Mouse (Mus musculus): ENCODE data around the gene Ift172. TPM values are rescaled to one million over a fixed set of nuclear protein-coding genes. Genes with fewer than 3 reads are reported as not detected.

Gene Ift172
- total RNA-seq, 2 experiments from 2014 or later: 26.2 to 26.9 TPM

- no peak for DNase-seq (ENCODE audit: low spot score)
These were observed 24.8 kb downstream of the Ift172 start for GRCm38 (mm10) chr5:31266101-31266500.

DNA sequence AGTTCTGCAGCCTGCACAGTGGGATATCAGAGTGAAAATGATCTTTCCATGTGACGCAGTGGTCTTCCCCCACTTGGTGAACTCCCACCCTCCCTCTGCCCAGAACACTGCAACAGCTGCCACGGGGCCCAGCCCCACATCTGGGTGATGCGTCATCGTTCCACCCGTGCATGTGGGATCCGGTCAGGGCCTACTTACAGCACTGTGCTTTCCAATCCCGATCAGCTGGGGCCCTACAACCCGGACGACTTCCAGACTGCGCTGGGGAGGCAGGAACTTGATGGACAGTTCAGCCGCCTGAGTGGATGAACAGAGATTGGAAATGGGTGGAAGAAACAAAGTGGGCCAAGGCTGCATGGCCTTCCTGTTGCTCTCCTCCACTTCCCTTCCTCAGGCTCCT is 33.3 kb downstream of the Ift172 start:
- DNase-seq (ENCODE audit: low spot score): no peak

- no peak for DNase-seq (ENCODE audit: low spot score)
These were observed 34.9 kb downstream of the Ift172 start for GRCm38 (mm10) chr5:31255971-31256370.

DNA sequence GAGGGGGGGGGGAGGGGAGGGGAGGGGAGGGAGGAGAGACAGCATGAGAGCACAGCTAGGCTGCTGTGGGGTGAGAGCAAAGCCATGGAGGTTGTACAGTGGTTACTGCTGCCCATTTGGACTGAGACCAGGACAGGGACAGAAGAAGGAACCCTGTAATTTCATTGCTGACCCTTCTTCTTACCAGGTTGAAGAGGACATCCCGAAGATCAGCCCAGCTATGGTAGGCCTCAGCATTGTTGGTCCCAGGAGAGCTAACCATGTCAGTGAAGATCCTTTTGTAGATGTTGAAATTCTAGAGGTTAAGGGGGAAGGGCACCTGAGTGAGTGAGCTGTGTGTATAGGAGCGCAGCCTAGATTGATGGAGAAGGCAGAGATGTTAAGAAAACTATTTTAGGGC is 35.5 kb downstream of the Ift172 start:
- DNase-seq (ENCODE audit: low spot score): no peak

- no peak for DNase-seq (ENCODE audit: low spot score)
These were observed 36.0 kb downstream of the Ift172 start for GRCm38 (mm10) chr5:31254901-31255300.

- peak; percentile 27 for DNase-seq (ENCODE audit: low spot score)
These were observed 36.5 kb downstream of the Ift172 start for GRCm38 (mm10) chr5:31254452-31254851.

DNA sequence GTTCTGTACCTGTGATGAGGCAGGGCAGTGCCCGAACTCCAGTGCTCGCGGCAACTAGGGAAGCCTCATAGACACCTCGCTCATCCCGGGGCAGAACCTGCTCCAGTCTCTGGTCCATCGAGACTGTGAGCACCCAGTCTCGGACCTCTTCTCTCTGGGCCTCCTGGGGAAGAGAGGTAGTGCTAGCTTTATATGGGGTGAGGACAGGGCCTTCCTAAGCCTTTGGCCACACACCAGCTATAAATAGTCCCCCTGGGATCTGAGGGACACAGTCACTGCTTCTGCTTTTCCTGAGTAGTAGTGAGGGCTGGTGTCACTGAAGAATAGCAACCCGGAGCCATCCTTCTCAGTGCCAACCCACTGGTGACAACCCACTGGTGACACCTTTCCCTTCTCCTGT is 37.1 kb downstream of the Ift172 start:
- DNase-seq (ENCODE audit: low spot score): no peak

DNA sequence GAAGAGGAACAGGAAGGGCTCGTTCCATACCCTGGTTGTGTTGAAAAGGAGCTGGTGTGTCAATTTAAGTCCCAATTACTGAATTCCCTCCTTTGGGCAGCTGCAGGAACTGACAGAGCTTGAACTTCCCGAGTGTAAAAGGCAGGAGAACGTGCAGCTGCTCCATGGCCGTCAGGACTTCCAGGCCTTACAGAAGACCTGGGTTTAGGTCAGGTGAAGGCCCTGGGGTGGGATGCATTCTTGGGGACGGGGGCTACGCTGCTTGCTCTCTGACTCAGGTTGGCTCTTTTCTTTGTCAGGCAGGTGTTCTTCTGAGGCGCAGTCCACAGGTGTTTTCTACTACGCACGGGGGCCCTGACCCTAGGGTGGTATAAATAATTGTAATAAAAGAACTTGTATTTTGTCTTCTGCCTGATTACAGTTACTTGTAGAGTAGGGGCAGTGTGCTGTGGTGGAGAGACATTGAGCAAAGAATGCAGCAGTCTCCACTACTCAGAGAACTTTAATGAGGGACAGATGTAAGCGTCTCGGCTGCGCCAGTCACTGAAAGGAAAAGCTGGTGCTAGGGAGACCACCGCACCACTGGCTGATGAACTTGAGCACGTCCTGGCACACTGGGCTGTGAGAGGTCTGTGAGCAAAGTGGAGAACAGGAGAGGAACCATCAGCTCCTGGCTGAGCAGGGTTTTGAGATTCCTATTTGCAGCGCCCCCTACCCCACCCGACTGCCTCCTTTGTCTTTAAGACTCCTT is 37.9 kb downstream of the Ift172 start:
- DNase-seq (ENCODE audit: low spot score): no peak

- no peak for DNase-seq (ENCODE audit: low spot score)
These were observed 38.8 kb downstream of the Ift172 start for GRCm38 (mm10) chr5:31252151-31252550.

- no peak for DNase-seq (ENCODE audit: low spot score)
These were observed 39.3 kb downstream of the Ift172 start, which contains the start of gene Krtcap3 for GRCm38 (mm10) chr5:31251541-31252101. Gene Krtcap3, plus strand, starts transcription at chr5:31251691.

DNA sequence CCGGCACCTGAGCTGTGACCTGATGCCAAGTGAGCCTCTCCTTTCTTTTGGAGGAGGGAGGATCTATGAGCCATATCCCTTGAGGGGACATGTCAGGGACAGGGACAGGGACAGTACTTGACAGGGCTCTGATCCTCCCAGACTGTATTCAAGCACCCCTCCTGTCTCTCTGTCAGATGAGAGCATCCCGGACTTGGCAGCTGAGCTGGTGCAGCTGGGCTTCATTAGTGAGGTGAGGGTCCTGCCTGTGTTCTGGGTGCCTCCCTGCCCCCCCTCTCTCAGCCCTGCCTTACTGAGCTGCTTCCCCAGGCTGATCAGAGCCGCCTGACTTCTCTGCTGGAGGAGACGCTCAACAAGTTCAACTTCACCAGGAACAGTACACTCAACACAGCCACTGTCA is 40.2 kb downstream of the Ift172 start:
- no peak for DNase-seq (ENCODE audit: low spot score)

- no peak for DNase-seq (ENCODE audit: low spot score)
These were observed 48.7 kb downstream of the Ift172 start for GRCm38 (mm10) chr5:31242191-31242590.

GRCm38 (mm10) chr5:31241522-31242034 is 49.3 kb downstream of the Ift172 start:
- DNase-seq (ENCODE audit: low spot score): no peak

DNA sequence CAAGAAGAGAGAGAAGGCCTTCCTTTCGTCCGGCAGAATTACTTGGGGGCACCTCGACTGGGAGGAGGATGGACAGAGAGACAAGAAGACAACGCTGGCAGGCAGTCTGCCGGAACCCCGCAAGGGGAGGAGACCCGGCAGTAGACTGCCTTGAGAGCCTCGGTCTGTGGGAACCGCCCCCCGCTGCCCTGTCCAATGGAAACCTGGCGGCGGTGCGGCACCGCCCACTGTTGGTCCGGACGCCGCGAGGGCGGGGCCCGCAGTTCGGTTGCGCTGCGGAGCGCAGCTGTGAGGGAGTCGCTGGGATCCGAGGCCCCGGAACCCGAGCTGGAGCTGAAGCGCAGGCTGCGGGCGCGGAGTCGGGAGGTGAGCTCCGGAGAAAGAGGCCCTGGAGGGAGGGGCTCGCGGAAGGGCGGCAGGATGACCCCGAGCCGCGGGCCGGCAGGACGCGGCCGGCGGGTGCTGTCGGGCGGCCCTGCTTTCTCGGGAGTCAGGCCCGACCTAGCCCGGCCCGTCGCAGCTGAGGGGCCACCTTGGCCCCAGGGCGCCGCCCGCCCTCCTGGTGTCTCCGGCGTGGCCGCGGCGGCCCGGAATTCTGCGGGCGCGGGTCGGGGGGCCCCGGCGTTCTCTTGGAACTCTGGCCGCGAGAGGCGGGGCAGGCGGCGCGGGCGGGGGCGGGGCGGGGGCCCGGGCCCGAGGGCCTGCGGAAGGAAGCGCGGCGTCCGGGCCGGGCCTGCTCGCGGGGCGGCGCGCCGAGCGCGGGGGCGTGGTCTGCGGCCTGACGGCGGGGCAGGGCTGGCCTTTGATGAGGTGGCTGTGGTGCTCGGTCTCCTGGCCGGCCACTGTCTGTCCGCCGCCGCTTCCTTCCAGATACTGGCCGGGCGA is 50.0 kb downstream of the Ift172 start, which contains the start of the genes Nrbp1 and Gm9970:
Gene Nrbp1, plus strand, starts transcription at position 228 of the 885 bp plus-strand sequence.
Gene Gm9970, minus strand, starts transcription at position 596 of the 885 bp plus-strand sequence.
- DNase-seq (ENCODE audit: low spot score): peak; percentile 95

DNA sequence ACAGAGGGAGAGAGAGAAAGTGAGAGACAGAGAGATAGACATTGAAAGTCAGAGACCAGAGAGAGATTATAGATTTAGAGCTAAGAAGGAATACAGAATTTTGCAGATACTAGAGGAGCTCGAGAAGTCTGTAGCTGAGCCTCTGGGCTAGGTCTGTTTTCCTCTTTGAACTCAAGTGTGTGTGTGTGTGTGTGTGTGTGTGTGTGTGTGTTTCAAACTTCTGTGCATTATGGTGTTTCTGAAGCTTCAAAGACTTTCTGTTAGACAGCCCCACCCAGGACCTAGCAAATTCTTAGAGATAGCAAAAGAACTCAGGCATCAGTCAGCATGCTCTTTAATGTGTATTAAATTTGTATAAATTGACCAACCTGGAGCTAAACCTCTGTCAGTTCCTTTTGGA is 64.3 kb downstream of the Ift172 start:
- DNase-seq (ENCODE audit: low spot score): no peak

DNA sequence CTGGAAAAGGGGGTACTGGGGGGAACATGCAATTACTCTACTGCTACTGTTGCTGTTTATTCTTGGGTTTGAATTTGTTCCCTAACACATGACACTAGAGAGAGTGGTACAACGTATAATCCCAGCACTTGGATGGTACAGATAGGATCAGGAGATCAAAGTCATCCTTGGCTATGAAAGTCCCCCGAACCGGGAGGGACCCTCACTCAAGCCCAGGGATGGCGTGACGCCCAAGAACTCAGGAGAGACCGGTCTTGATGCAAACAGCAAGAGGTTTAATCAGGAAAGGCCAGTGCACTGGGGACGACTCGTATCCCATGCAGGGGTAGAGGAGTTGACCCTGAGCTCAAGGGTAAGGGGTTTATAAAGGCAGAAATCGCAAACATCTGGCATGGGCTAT is 68.2 kb downstream of the Ift172 start:
- no peak for DNase-seq (ENCODE audit: low spot score)

- DNase-seq (ENCODE audit: low spot score): no peak
These were observed 69.5 kb downstream of the Ift172 start for GRCm38 (mm10) chr5:31221304-31221945.

- DNase-seq (ENCODE audit: low spot score): peak; percentile 98
These were observed 70.2 kb downstream of the Ift172 start, which contains the start of gene Ppm1g for GRCm38 (mm10) chr5:31220448-31221303. Gene Ppm1g, minus strand, starts transcription at chr5:31220687.

DNA sequence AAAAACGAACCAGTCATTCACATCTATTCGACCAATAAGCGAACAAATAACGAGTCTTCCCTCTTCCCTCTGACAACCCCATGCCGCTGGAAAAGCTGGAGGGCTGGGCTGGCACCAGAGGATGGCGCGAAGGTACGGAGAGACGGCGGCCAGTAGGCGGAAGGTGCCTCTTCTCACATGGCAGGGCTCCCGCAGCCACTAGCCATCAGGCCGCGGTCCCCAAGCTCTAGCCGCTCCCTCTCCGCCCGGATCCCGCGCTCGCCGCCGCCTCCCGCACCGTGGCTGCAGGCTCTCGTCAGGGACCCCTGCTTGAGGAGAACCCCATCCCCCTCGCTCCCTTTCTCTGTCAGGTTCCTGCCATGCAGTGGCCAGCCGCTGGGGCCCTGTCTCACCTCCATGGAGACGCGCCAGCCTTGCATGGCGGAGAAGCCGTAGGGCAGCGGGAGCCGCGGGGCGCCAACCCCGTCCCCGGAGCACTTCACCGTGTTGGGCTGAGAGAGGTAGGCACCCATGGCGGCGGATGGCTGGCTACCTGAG is 70.9 kb downstream of the Ift172 start:
- peak; percentile 24 for DNase-seq (ENCODE audit: low spot score)

DNA sequence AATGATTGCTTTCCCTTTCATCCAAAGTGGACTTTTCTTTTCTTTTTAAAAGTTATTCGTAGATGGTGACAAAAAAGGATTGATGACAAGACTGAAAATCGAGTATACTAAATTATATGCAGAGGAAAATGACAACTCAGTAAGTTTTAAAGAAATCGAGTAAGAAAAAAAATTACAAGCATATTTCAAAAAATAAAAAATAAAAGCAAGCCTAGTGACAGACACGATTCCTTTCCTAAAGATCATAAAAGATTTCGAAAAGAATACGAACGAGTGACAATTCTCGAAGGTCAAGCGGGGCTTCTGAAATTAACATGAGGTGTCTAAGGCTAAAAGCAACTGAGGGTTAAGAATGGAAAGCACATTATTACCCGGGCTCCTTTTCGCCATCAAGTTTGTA is 71.4 kb downstream of the Ift172 start:
- DNase-seq (ENCODE audit: low spot score): no peak

All from gastrocnemius, adult 18-20 months (tissue).